Mouse (Mus musculus) liver, adult 2 months (tissue): Measurements from ENCODE around the gene Slc7a4. TPM values are rescaled to one million over a fixed set of nuclear protein-coding genes. Genes with fewer than 3 reads are reported as not detected.
A peak's percentile ranks its signal among the peaks of the same experiment; 100 is the strongest.

Experiments
- DNase-seq: peaks from one replicate; pipeline ENCODE4 v3.0.0-alpha.2; 2011; ENCODE audit warnings: low read depth, low spot score; ENCODE audit errors: extremely low read depth
- H3K27ac ChIP-seq: fragments of 200-500 bp; replicated peaks from 2 replicates; pipeline ENCODE4 v1.5.1; 2012; ENCODE audit warnings: low read depth, mild to moderate bottlenecking, control low read depth, inconsistent platforms, low read length; ENCODE audit not compliant: insufficient read depth
- H3K27me3 ChIP-seq: fragments of 200-500 bp; 2 replicates; pipeline ENCODE4 v1.6.1; 2012; ENCODE audit warnings: mild to moderate bottlenecking, moderate library complexity, low read length, inconsistent platforms; ENCODE audit not compliant: control insufficient read depth, insufficient read depth
- H3K36me3 ChIP-seq: fragments of 200-500 bp; 2 replicates; pipeline ENCODE4 v1.6.1; 2012; ENCODE audit warnings: low read length, inconsistent platforms; ENCODE audit not compliant: control insufficient read depth, insufficient read depth
- H3K4me1 ChIP-seq: fragments of 200-500 bp; 2 replicates; pipeline ENCODE4 v1.6.1; 2011; ENCODE audit warnings: low read length; ENCODE audit not compliant: control insufficient read depth, insufficient read depth
- H3K4me3 ChIP-seq: fragments of 200-500 bp; 2 replicates; pipeline ENCODE4 v1.5.1; 2011; ENCODE audit warnings: low read depth, mild to moderate bottlenecking, control low read depth, low read length, moderate library complexity; ENCODE audit not compliant: insufficient read depth
- H3K79me2 ChIP-seq: fragments of 200-500 bp; 2 replicates; pipeline ENCODE4 v1.6.1; 2012; ENCODE audit warnings: inconsistent platforms, mild to moderate bottlenecking, low read length, moderate library complexity; ENCODE audit not compliant: control insufficient read depth, insufficient read depth
- H3K9ac ChIP-seq: fragments of 200-500 bp; 2 replicates; pipeline ENCODE4 v1.6.1; 2012; ENCODE audit warnings: low read depth, mild to moderate bottlenecking, control low read depth, inconsistent platforms, low read length
- CTCF ChIP-seq: fragments of 200-500 bp; IDR thresholded peaks from 2 replicates; pipeline ENCODE4 v1.5.1; 2011; ENCODE audit warnings: low read depth, low read length, control low read depth
- POLR2A ChIP-seq: fragments of 200-500 bp; IDR thresholded peaks from 2 replicates; pipeline ENCODE4 v1.6.1; 2011; ENCODE audit warnings: low read length, control low read depth; ENCODE audit not compliant: insufficient read depth; ENCODE audit errors: extremely low read depth
- WGBS: fragments of 180-500 bp; shearing (Covaris S2); methylation state at CpG from one replicate; pipeline ENCODE4 v1.1.7; 2018; 5-methylcytosine and 5-hydroxymethylcytosine counted together
- polyA plus RNA-seq: library from polyadenylated mRNA; depleted of rRNA; stranded (reverse); fragments of >200 nt; gene quantifications from 2 replicates; pipeline ENCODE4 v1.2.3, GENCODE M21; 2012
- total RNA-seq: library from RNA; depleted of rRNA; stranded (reverse); fragments of >200 nt; gene quantifications from 2 replicates; pipeline ENCODE4 v1.2.3, GENCODE M21; 2014

Slc7a4 gene
- total and polyA plus RNA-seq, 2 experiments, result 0.74 to 5.3 TPM

DNA sequence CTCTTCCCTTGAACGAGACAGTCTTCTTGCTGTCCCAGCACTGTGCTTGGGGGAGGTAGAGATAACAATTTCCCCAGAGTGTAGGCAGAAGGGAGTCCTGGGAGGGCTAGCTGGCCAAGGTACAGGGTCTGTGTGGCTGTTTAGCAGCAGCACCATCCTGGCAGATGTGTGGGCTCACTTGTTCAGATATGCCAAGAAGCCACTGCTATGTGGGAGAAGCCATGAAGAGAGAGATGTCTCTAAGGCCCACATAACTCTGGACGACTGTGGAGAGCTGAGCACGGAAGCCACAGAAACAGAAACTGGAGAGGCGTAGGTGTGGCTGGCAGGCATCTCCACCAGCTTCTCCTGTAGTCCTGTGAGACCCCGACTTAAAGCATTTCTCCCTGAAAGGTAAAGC, 22.7 kb upstream of the Slc7a4 start:
- no peak overlapping the region for H3K9ac ChIP-seq
- DNase-seq, result no peak
- no peaks in the 10 kb centered on the region for H3K79me2 ChIP-seq
- no peaks in the 10 kb centered on the region for H3K36me3 ChIP-seq
- H3K27ac ChIP-seq, result no peak overlapping the region
- H3K4me3 ChIP-seq, result no peak overlapping the region
- WGBS, result 81% methylated on average over 5 of the region's 5 CpGs
- no peaks in the 10 kb centered on the region for H3K4me1 ChIP-seq
- H3K27me3 ChIP-seq, result peaks cover 6% of the 10 kb centered on the region; the same call in 1 of the 2 replicates
- TF ChIP-seq POLR2A (no peak), CTCF (no peak)

DNA sequence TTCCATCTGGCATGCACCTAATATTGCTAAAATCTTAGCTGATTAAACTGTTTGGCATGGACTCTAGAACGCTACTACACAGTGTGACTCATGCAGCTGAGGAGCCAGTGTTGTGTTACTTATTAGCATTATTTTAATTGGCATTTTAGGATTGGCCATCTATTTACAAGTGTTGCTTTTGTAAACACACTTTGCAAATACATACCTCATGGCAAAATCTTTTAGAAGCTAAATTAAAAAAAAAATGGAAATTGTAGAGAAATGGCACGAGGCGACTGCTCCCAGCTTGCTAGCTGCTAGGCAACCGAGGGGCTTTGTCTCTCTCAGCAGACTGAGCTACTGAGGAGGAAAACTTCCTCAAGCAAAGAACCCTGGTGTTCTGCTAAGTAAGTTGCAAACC, 21.9 kb upstream of the Slc7a4 start:
- H3K4me3 ChIP-seq, result no peak overlapping the region
- H3K4me1 ChIP-seq, result no peaks in the 10 kb centered on the region
- no peaks in the 10 kb centered on the region for H3K79me2 ChIP-seq
- no peak for DNase-seq
- H3K27ac ChIP-seq, result no peak overlapping the region
- TF ChIP-seq POLR2A, result no peak
- TF ChIP-seq CTCF, result no peak
- no peak overlapping the region for H3K9ac ChIP-seq
- peaks cover 3% of the 10 kb centered on the region; the same call in 1 of the 2 replicates for H3K27me3 ChIP-seq
- WGBS, result 65% methylated on average over 4 of the region's 4 CpGs
- no peaks in the 10 kb centered on the region for H3K36me3 ChIP-seq

DNA sequence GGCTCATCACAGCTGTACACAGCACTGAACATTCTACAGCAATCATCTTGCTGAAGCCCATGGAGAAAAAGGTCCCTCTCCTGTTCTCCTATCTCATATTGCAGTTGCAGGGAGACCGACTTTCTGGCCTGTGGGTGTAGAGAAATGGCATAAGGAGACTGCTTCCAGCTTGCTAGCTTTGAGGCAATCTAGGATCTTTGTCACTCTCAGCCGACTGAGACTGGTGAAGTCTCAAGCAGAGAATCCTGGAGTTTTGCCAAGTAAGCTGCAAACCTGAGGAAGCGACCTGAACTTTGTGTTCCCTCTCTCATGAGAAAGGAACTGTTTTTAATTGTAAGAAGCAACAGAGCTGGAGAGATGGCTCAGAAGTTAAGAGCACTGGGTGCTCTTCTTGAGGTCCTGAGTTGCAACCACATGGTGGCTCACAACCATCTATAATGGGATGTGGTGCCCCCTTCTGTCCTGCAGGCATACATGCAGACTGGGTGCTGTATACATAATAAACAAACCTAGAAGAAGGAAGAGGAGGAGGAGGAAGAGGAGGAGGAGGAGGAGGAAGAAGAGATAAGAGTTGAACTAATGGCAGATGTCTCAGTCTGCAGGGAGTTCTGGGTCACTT, 18.0 kb upstream of the Slc7a4 start:
- Histone ChIP-seq H3K9ac (no peak overlapping the region), H3K4me3 (no peak overlapping the region), H3K27ac (no peak overlapping the region), H3K4me1 (no peaks in the 10 kb centered on the region), H3K36me3 (no peaks in the 10 kb centered on the region), H3K27me3 (no peaks in the 10 kb centered on the region), H3K79me2 (no peaks in the 10 kb centered on the region)
- 73% methylated on average over 3 of the region's 3 CpGs for WGBS
- TF ChIP-seq CTCF (no peak), POLR2A (no peak)
- DNase-seq, result no peak

DNA sequence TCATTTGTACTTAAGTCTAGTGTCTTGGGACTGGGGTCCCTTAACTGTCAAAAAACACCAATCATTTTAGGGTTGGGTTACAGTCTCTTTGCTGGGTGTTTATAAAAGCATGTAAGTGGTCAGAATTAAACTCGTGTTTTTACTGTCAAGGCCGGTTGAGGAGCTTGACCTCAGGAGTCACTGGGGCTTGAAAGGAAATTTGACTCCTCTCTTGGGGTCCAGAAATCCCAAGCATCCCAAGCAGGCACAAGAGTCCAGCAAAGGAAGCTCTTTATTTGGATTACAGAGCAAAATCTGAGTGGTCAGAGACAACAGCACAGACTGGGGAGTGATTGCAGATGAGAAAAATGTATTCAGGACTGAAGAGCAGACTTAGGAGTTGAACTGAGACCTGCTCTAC, 7.7 kb upstream of the Slc7a4 start:
- Histone ChIP-seq H3K27ac (no peak overlapping the region), H3K9ac (no peak overlapping the region), H3K27me3 (no peaks in the 10 kb centered on the region), H3K36me3 (no peaks in the 10 kb centered on the region), H3K4me1 (no peaks in the 10 kb centered on the region), H3K79me2 (no peaks in the 10 kb centered on the region), H3K4me3 (no peak overlapping the region)
- 43% methylated on average over 2 of the region's 2 CpGs for WGBS
- DNase-seq, result no peak
- no peak for TF ChIP-seq POLR2A
- no peak for TF ChIP-seq CTCF

DNA sequence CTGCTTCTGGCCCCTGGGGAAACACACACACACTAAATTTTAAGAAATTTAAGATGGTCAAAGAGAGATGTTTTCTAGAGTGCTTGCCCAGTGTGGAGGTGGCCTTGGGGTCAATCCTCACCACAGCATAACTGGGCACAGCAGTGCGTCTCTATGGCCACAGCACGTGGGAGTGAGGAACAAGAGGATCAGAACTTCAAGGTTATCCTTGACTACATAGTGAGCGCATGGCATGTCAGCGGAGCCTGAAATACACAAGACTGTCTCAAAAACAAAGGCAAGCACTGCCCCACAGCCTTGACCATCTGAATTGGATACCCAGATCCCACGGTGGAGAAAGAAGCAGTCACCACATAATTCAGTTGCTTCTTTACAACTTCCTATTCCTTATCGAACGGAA, 1.5 kb upstream of the Slc7a4 start:
- WGBS, result 93% methylated on average over 7 of the region's 7 CpGs
- TF ChIP-seq CTCF (no peak), POLR2A (no peak)
- H3K4me3 ChIP-seq, result no peak overlapping the region
- H3K9ac ChIP-seq, result no peak overlapping the region
- H3K4me1 ChIP-seq, result no peaks in the 10 kb centered on the region
- H3K27me3 ChIP-seq, result no peaks in the 10 kb centered on the region
- H3K36me3 ChIP-seq, result no peaks in the 10 kb centered on the region
- no peak for DNase-seq
- H3K79me2 ChIP-seq, result no peaks in the 10 kb centered on the region
- no peak overlapping the region for H3K27ac ChIP-seq

DNA sequence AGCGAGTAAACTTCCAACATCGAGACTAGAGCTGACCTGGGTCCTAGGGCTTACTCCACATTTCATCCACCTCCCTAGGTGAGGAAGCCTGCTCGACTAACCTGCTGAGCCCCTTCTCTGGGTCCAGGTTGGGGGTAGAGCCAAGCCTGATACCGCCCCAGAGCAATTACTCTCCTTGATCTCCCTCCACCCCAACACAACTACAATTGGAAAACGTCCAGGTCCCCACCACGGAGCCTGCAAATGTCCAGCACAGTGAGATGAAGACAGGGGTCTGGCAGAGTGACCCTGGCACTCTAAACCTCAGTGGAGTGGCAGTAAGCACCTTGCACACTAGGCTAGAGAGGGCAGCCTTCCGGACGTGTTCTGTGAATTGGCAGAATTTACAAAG, 6.2 kb downstream of the Slc7a4 start:
- no peaks in the 10 kb centered on the region for H3K36me3 ChIP-seq
- H3K27me3 ChIP-seq, result no peaks in the 10 kb centered on the region
- TF ChIP-seq POLR2A (no peak), CTCF (no peak)
- H3K4me1 ChIP-seq, result peaks cover 3% of the 10 kb centered on the region; the same call in 1 of the 2 replicates
- H3K9ac ChIP-seq, result no peak overlapping the region
- no peak overlapping the region for H3K27ac ChIP-seq
- no peak for DNase-seq
- H3K79me2 ChIP-seq, result no peaks in the 10 kb centered on the region
- H3K4me3 ChIP-seq, result peak overlapping the region; percentile 67; the same call in 1 of the 2 replicates
- 30% methylated on average over 8 of the region's 8 CpGs for WGBS
